Mouse (Mus musculus) midbrain, postnatal 0 days (tissue): ENCODE data around the gene Tpt1. TPM values are rescaled to one million over a fixed set of nuclear protein-coding genes. Genes with fewer than 3 reads are reported as not detected.
A peak's percentile ranks its signal among the peaks of the same experiment; 100 is the strongest.

ENCODE experiments used
- ATAC-seq: fragments of 200-750 bp; cut with Nextera tagmentation; 2 replicates; pipeline ENCODE4 v1.8.0; 2017; ENCODE audit warnings: moderate number of reproducible peaks, mild to moderate bottlenecking, moderate TSS enrichment, moderate library complexity; ENCODE audit not compliant: low FRiP score
- DNase-seq: peaks from one replicate; pipeline ENCODE4 v3.0.0-alpha.2; 2015; ENCODE audit warnings: low spot score
- H3K27ac ChIP-seq: fragments of 300-500 bp; sonication (generic); 2 replicates; pipeline ENCODE4 v1.5.1; 2014; ENCODE audit warnings: low read depth, mild to moderate bottlenecking, low read length, mixed read lengths
- H3K27me3 ChIP-seq: fragments of 300-500 bp; sonication (generic); 2 replicates; pipeline ENCODE4 v1.6.1; 2014; ENCODE audit warnings: low read length, control low read depth, mixed read lengths; ENCODE audit not compliant: insufficient read depth
- H3K36me3 ChIP-seq: fragments of 300-500 bp; sonication (generic); 2 replicates; pipeline ENCODE4 v1.6.1; 2014; ENCODE audit warnings: low read length, control low read depth, mixed read lengths; ENCODE audit not compliant: insufficient read depth
- H3K4me1 ChIP-seq: fragments of 300-500 bp; sonication (generic); 2 replicates; pipeline ENCODE4 v1.6.1; 2014; ENCODE audit warnings: mild to moderate bottlenecking, control low read depth, antibody characterized with exemption, low read length, mixed read lengths; ENCODE audit not compliant: insufficient read depth
- H3K4me2 ChIP-seq: fragments of 300-500 bp; sonication (generic); 2 replicates; pipeline ENCODE4 v1.6.1; 2014; ENCODE audit warnings: low read depth, mild to moderate bottlenecking, low read length, mixed read lengths; ENCODE audit not compliant: poor library complexity, severe bottlenecking
- H3K4me3 ChIP-seq: fragments of 300-500 bp; sonication (generic); 2 replicates; pipeline ENCODE4 v1.5.1; 2014; ENCODE audit warnings: low read depth, mild to moderate bottlenecking, low read length, moderate library complexity
- H3K9ac ChIP-seq: fragments of 300-500 bp; sonication (generic); replicated peaks from 2 replicates; pipeline ENCODE4 v1.6.1; 2014; ENCODE audit warnings: mild to moderate bottlenecking, low read length, moderate library complexity, mixed read lengths; ENCODE audit not compliant: poor library complexity, severe bottlenecking
- H3K9me3 ChIP-seq: fragments of 300-500 bp; sonication (generic); 2 replicates; pipeline ENCODE4 v1.6.1; 2016; ENCODE audit warnings: low read length, control low read depth
- CTCF ChIP-seq: IDR thresholded peaks from 2 replicates; pipeline ENCODE4 v1.5.1; 2016; ENCODE audit warnings: antibody characterized with exemption, mild to moderate bottlenecking
- WGBS: fragments of 180-500 bp; shearing (Covaris S2); extraction: QIAGEN DNeasy Blood & Tissue Kit; methylation state at CpG from one replicate; pipeline ENCODE4 v1.1.7; 2014; 5-methylcytosine and 5-hydroxymethylcytosine counted together
- polyA plus RNA-seq: library from polyadenylated mRNA; unstranded; fragments of >200 nt; fragmentation: Nextera tagmentation; extraction: Ambion mirVana; gene quantifications from 2 replicates; pipeline ENCODE4 v1.2.1, GENCODE M21; 2015
- total RNA-seq: library from RNA; depleted of rRNA; stranded (reverse); fragments of >200 nt; gene quantifications from 2 replicates; pipeline ENCODE4 v1.2.3, GENCODE M21; 2014

Gene Tpt1
- total and polyA plus RNA-seq, 2 experiments from 2014 or later, result 595 to 651 TPM

DNA sequence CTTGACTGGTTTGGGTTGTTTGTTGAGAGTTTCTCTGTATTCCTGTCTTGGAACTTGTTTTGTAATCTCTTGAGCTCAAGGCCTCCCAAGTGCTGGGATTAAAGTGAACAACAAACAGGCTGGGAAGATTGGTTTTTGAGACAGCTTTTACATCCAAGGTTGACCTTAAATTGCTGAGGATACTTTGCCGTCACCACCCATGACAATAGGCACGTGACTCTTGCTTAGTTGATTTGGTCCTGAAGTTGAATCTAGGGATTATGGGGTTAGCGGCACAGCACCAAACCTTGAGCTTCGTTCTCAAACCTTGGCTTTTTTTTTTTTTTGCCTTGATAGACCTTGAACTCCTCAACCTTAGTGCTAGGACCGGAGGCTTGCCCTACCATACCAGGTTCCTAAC, 4.3 kb downstream of the Tpt1 start:
- no peak overlapping the region for H3K9ac ChIP-seq
- ATAC-seq (no peak), DNase-seq (no peak)
- H3K9me3 ChIP-seq, result no peaks in the 10 kb centered on the region
- TF ChIP-seq CTCF, result no peak
- peaks cover 30% of the 10 kb centered on the region for H3K36me3 ChIP-seq
- H3K4me2 ChIP-seq, result no peak overlapping the region
- H3K4me1 ChIP-seq, result peaks cover 5% of the 10 kb centered on the region; the same call in 1 of the 2 replicates
- H3K27ac ChIP-seq, result no peak overlapping the region
- WGBS, result 83% methylated on average over 5 of the region's 5 CpGs
- no peaks in the 10 kb centered on the region for H3K27me3 ChIP-seq
- H3K4me3 ChIP-seq, result no peak overlapping the region

DNA sequence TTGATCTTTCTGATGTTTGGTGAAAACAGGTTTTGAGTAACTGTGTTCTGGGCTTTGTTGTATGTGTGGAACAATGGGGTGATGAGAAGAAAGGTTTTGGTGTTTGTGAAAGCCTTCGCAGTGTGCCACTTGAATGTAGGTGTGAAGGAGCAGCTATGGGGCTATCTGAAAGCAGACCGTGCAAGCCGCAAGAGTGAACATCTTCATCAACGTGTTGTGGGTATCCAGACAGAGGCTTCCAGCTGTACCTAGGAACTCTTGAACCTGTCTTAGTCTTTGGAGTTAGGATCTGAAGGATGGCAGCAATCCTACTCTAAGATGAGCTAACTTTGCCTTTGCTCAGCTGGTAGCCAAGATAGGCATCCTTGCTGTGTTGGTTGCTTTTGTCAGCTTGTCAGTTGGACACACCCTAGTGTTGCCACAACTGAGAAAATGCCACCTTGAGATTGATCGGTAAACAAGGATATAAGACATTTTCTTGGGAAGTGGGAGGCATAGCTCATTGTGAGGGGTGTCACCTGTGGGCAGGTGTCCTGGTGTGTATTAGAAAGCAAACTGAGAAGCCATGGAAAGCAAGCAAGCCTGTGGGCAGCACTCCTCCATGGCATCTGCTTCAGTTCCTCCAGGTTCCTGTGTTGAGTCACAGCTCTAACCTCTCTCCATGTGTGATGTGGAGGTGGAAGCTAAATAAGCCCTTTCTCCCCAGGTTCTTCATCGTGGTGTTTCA, 5.1 kb downstream of the Tpt1 start:
- H3K27me3 ChIP-seq, result no peaks in the 10 kb centered on the region
- TF ChIP-seq CTCF, result no peak
- H3K9ac ChIP-seq, result no peak overlapping the region
- ATAC-seq (no peak), DNase-seq (no peak)
- peaks cover 5% of the 10 kb centered on the region; the same call in 1 of the 2 replicates for H3K4me1 ChIP-seq
- H3K4me2 ChIP-seq, result no peak overlapping the region
- H3K27ac ChIP-seq, result no peak overlapping the region
- H3K36me3 ChIP-seq, result peaks cover 30% of the 10 kb centered on the region
- no peak overlapping the region for H3K4me3 ChIP-seq
- no peaks in the 10 kb centered on the region for H3K9me3 ChIP-seq
- WGBS, result 85% methylated on average over 6 of the region's 6 CpGs

DNA sequence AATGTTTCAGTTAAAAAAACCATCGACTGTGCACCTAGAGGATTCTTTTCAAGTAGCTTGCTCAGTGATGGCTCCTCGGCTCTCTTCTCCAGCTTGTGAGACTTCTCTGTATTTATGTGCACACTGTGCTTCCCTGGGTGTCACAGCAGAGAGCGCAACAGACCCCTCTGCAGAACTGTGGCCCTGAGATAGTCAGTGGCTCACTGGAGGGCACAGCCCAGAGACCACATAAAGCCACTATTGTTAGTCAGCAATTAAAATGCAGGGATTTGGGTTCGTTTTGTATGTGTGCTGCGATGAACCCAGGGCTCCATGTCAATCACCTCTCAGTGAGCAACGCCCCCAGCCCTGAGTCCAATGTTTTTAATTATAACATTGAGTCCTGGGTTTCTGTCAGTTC, 5.9 kb downstream of the Tpt1 start:
- no peak overlapping the region for H3K4me3 ChIP-seq
- peak; percentile 17 for DNase-seq
- no peak overlapping the region for H3K9ac ChIP-seq
- no peaks in the 10 kb centered on the region for H3K9me3 ChIP-seq
- H3K27me3 ChIP-seq, result no peaks in the 10 kb centered on the region
- peaks cover 5% of the 10 kb centered on the region; the same call in 1 of the 2 replicates for H3K4me1 ChIP-seq
- no peak for TF ChIP-seq CTCF
- no peak overlapping the region for H3K4me2 ChIP-seq
- 31% methylated on average over 6 of the region's 6 CpGs for WGBS
- peaks cover 30% of the 10 kb centered on the region for H3K36me3 ChIP-seq
- ATAC-seq, result no peak
- no peak overlapping the region for H3K27ac ChIP-seq

DNA sequence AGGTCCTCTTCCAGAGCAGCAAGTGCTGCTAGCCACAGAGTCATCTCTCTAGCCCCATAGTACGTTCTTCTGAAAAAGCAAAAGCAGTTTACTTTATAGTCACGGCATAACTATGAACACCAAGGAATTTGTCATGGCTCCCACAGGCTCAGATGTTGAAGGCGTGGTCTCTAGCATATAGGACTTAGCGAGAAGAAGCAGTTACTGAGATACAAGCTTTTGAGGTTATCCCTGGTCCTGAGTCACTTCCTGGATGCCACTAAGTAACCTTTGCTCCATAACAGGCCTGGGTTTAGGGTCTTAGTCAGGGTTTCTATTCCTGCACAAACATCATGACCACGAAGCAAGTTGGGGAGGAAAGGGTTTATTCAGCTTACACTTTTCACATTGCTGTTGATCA, 7.1 kb downstream of the Tpt1 start:
- H3K9me3 ChIP-seq, result no peaks in the 10 kb centered on the region
- no peak overlapping the region for H3K27ac ChIP-seq
- DNase-seq (no peak), ATAC-seq (no peak)
- TF ChIP-seq CTCF, result no peak
- H3K4me2 ChIP-seq, result no peak overlapping the region
- WGBS, result 92% methylated on average over 5 of the region's 5 CpGs
- no peaks in the 10 kb centered on the region for H3K27me3 ChIP-seq
- H3K36me3 ChIP-seq, result peaks cover 30% of the 10 kb centered on the region
- no peaks in the 10 kb centered on the region for H3K4me1 ChIP-seq
- no peak overlapping the region for H3K4me3 ChIP-seq
- no peak overlapping the region for H3K9ac ChIP-seq

DNA sequence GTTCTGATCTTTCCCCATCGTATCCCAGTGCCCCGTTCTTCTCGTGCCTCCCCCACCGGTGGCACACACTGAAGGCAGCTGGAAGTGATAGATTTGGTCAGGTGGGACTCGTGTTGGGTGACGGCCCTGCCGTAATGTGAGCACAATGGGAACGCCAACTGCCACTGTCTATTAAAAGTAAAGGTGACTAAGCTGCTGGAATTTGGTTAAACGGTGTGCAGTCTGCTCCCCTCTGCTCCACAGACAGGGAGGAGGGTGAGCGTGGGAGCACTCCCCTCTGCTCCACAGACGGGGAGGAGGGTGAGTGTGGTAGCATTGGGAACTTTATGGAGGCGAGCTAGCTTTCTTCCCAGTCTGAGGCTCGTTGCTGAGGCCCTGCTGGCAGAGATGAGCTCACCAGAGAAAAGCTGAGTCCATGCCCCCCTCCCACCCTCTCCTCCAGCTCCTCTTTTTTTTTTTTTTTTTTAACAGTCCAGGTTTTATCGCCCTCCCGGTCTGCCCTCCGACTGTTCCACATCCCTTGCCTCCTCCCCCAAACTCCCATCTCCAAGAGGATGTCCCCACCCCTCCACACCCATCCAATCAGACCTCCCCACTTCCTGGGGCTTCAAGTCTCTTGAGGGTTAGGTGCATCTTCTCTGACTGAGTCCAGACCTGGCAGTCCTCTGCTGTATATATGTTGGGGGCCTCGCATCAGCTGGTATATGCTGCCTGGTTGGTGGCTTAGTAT, 10.5 kb downstream of the Tpt1 start:
- ATAC-seq, result no peak

DNA sequence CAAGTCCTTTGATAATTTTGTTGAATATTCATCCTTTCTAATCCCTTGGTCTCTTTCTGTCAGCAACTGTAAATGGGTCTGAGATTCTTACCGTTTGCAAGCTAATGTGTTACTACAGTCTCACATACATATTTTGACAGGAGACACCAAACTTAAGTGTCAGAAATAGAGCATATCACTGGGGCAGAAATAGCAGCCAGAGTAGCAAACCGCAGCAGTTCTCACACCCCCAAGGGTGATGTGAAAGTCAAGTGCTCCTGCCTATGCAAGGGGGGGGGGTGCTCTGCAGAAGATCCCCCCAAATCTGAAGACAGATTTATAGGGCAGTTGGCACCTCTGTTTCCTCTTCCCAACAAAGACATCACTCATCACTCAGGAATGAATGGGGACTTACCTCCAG, 13.3 kb downstream of the Tpt1 start:
- Histone ChIP-seq H3K36me3 (no peaks in the 10 kb centered on the region), H3K4me3 (no peak overlapping the region), H3K9ac (no peak overlapping the region), H3K27ac (no peak overlapping the region), H3K4me2 (no peak overlapping the region), H3K27me3 (no peaks in the 10 kb centered on the region), H3K9me3 (no peaks in the 10 kb centered on the region), H3K4me1 (no peaks in the 10 kb centered on the region)
- ATAC-seq (no peak), DNase-seq (no peak)
- no peak for TF ChIP-seq CTCF
- 77% methylated on average over 2 of the region's 2 CpGs for WGBS

More for the DNA sequence above, 10.5 kb downstream of the Tpt1 start:
- no peak for DNase-seq
- Histone ChIP-seq H3K9ac (no peak overlapping the region), H3K9me3 (no peaks in the 10 kb centered on the region), H3K4me1 (no peaks in the 10 kb centered on the region), H3K27ac (no peak overlapping the region), H3K36me3 (peaks cover 3% of the 10 kb centered on the region; the same call in 1 of the 2 replicates), H3K27me3 (no peaks in the 10 kb centered on the region), H3K4me3 (no peak overlapping the region), H3K4me2 (no peak overlapping the region)
- WGBS, result 64% methylated on average over 17 of the region's 17 CpGs
- no peak for TF ChIP-seq CTCF
